Mouse (Mus musculus) stomach, postnatal 0 days (tissue): ENCODE results near the gene Spcs2.

Experiments used
- CTCF ChIP-seq: IDR thresholded peaks from 2 replicates; pipeline ENCODE4 v1.5.1; 2016; ENCODE audit warnings: antibody characterized with exemption, low read depth, mild to moderate bottlenecking, moderate library complexity
- EP300 ChIP-seq: optimal IDR thresholded peaks from 2 replicates; pipeline ENCODE3; 2016; ENCODE audit warnings: antibody characterized with exemption

DNA sequence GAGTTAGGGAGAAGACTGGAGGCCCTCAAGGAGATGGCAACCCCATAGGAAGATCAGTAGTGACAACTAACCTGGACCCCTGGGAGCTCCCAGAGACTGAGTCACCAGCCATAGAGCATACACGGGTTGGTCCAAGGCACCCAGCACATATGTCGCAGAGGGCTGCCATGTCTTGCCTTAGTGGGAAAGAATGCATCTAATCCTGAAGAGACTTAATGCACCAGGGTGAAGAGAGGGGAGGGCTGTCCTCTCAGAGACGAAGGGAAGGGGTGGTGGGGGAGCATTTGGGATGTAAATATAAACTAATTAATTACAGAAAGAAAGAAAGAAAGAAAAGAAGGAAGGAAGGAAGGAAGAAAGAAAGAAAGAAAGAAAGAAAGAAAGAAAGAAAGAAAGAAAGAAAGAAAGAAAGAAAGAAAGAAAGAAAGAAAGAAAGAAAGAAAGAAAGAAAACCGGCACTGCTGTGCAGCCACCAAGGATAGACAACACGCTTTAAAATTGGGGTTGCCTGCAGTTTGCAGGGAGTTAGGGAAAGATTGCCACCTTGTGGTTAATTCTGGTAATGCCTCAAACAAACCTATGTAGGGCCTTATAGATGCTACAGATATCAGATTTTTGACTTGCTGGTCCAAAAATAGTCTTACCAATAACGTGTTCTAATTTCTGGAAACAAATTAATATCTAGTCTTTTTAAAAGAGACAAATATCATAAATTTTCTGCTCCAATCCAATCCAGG is 65.2 kb downstream of the Spcs2 start:
- peak; percentile 87 for TF ChIP-seq CTCF
- no peak for TF ChIP-seq EP300
